Mouse (Mus musculus): ENCODE measurements around the gene Urm1.

GRCm38 (mm10) chr2:29846911-29847310 lies 27.0 kb downstream of the Urm1 start:
- TF ChIP-seq CTCF (IDR thresholded peaks at IDR 0.05; ENCODE audit: low read depth, low read length) = no peak
- TF ChIP-seq GATA1 (IDR thresholded peaks at IDR 0.05; ENCODE audit: borderline replicate concordance, low read length) = no peak
- no peak for TF ChIP-seq POLR2AphosphoS5 (IDR thresholded peaks at IDR 0.05; ENCODE audit: insufficient replicate concordance, low read depth, low read length)
- TF ChIP-seq TAL1 (conservative IDR thresholded peaks at IDR 0.05; ENCODE audit: low read depth, low read length) = no peak
